Mouse (Mus musculus): ENCODE results near the gene Tmem198. TPM values are rescaled to one million over a fixed set of nuclear protein-coding genes. Genes with fewer than 3 reads are reported as not detected.

Tmem198 gene
- polyA plus RNA-seq, 1 experiment from 2014 or later: 0.18 TPM

GRCm38 (mm10) chr1:75445751-75446611 is 33.4 kb upstream of the Tmem198 start:
- Histone ChIP-seq H3K27me3 (replicated peaks) (peaks cover 66% of the 10 kb centered on the region), H3K36me3 (peaks cover 10% of the 10 kb centered on the region), H3K9ac (peak overlapping the region; percentile 50), H3K4me1 (peaks cover 85% of the 10 kb centered on the region), H3K9me3 (replicated peaks) (no peaks in the 10 kb centered on the region), H3K4me2 (peak overlapping the region; percentile 74), H3K4me3 (peak overlapping the region; percentile 37), H3K27ac (peak overlapping the region; percentile 74)
- under 1% methylated on average over 22 of the region's 22 CpGs for WGBS (ENCODE audit: insufficient replicate concordance)
- ATAC-seq: peak; percentile 67

GRCm38 (mm10) chr1:75446656-75447055 is 32.7 kb upstream of the Tmem198 start:
- Histone ChIP-seq H3K9ac (peak overlapping the region; percentile 50), H3K4me2 (peak overlapping the region; percentile 74), H3K27me3 (replicated peaks) (peaks cover 73% of the 10 kb centered on the region), H3K27ac (peak overlapping the region; percentile 74), H3K4me1 (peaks cover 90% of the 10 kb centered on the region), H3K36me3 (peaks cover 9% of the 10 kb centered on the region), H3K4me3 (peak overlapping the region; percentile 37), H3K9me3 (replicated peaks) (no peaks in the 10 kb centered on the region)
- WGBS (ENCODE audit: insufficient replicate concordance): 2% methylated on average over 20 of the region's 20 CpGs
- ATAC-seq: no peak

DNA sequence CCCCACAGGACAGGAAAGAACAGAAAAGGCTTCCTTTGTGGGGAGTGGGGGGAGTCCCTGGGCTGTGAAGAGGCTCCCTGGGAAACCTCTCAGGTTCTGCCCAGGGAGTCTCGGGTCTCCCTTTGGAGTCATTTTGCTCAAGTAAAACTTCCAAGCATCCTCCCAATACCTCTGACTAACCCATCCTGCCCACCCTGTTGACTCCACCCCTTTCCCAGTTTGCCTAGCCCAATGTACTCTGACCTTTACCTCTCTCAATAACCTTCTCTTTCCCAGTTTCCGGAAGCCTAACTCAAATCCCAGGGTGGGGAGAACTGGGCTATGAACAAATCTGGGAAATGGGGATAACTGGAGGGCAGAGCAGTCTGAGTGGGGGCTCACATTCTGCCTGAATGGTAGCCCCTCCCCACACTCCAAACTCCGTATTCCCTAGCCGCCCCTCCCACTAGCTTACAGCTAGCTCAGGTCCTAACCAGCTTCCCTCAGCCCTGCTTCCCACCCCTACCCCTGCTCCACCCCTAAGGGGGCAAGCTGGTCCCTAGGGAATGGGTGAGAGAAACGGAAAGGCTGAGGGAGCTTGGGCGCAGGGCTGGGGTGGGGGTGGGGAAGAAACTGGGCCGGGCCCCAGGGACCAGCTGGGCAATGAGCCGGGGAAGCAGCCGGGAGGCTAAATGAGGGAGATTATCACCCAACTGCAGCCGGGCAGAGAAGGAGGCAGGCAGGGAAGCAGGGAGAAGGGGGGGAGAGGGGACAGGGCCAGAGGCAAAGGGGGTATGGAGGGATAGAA is 31.9 kb upstream of the Tmem198 start:
- Histone ChIP-seq H3K4me3 (peak overlapping the region; percentile 37), H3K4me1 (peaks cover 90% of the 10 kb centered on the region), H3K4me2 (peak overlapping the region; percentile 74), H3K9ac (peak overlapping the region; percentile 50), H3K9me3 (replicated peaks) (no peaks in the 10 kb centered on the region), H3K27me3 (replicated peaks) (peaks cover 81% of the 10 kb centered on the region), H3K36me3 (peaks cover 5% of the 10 kb centered on the region), H3K27ac (peak overlapping the region; percentile 57; the same call in 1 of the 2 replicates)
- ATAC-seq: peak; percentile 5; the same call in 1 of the 2 replicates
- under 1% methylated on average over 10 of the region's 10 CpGs for whole genome bisulfite sequencing (ENCODE audit: insufficient replicate concordance)

DNA sequence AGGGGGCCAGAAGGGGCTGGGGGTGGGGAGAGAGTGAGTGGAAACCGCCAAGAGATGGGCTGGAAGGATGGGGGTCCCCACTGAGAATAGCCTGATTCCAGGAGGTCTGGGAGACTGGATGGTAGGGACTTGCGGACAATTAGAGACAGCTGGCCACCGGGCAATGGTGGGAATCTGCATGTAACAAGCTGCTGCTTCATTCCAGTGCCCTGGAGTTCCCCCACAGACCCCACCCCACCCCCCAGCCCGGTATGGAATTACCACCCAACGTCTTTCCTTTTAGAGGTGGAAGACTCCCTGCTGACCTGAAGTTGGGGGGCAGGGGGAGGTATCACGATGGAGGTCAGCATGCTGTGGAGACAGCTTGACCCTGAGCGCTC is 31.3 kb upstream of the Tmem198 start:
- H3K4me1 ChIP-seq: peaks cover 87% of the 10 kb centered on the region

DNA sequence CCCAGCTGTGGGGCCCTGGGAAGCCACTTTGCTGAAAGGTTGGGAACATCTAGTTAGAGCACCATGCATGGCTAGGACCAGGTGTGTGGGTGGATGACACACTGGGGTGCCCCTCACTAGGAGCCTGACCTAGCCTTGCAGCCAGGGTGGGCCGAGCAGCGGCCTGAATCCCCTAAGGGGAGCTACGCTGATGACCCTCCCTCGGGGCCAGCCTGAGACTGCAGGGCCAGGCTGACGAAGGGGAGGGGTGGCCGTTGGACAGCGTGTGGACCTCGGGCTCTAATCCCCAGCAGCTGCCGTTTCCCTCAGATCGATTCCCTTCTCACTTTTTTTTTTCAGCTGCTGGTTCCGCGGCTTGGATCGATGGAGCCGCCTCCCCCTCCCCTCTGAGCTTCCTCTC is 30.4 kb upstream of the Tmem198 start:
- ATAC-seq: no peak
- no peaks in the 10 kb centered on the region for H3K36me3 ChIP-seq
- H3K4me1 ChIP-seq: peaks cover 78% of the 10 kb centered on the region
- no peak overlapping the region for H3K4me3 ChIP-seq
- H3K4me2 ChIP-seq: peak overlapping the region; percentile 35
- no peaks in the 10 kb centered on the region for H3K9me3 ChIP-seq (replicated peaks)
- peaks cover 96% of the 10 kb centered on the region for H3K27me3 ChIP-seq (replicated peaks)
- 0 out of 2 replicates have a peak overlapping the region, but pooled peaks have one; percentile 12 for H3K9ac ChIP-seq
- H3K27ac ChIP-seq: no peak overlapping the region
- WGBS (ENCODE audit: insufficient replicate concordance): 2% methylated on average over 14 of the region's 14 CpGs

More for the DNA sequence above, 31.3 kb upstream of the Tmem198 start:
- Histone ChIP-seq H3K9ac (peak overlapping the region; percentile 50), H3K4me3 (no peak overlapping the region; the same call in 1 of the 2 replicates), H3K9me3 (replicated peaks) (no peaks in the 10 kb centered on the region), H3K36me3 (no peaks in the 10 kb centered on the region; the same call in 1 of the 2 replicates), H3K4me2 (peak overlapping the region; percentile 74), H3K27ac (0 out of 2 replicates have a peak overlapping the region, but pooled peaks have one; percentile 39), H3K27me3 (replicated peaks) (peaks cover 87% of the 10 kb centered on the region)
- WGBS (ENCODE audit: insufficient replicate concordance): 6% methylated on average over 7 of the region's 7 CpGs
- ATAC-seq: no peak

GRCm38 (mm10) chr1:75449377-75450135 is 29.8 kb upstream of the Tmem198 start:
- Histone ChIP-seq H3K4me2 (peak overlapping the region; percentile 63), H3K4me3 (peak overlapping the region; percentile 37; the same call in 1 of the 2 replicates), H3K9me3 (replicated peaks) (no peaks in the 10 kb centered on the region), H3K4me1 (peaks cover 77% of the 10 kb centered on the region), H3K27ac (no peak overlapping the region), H3K27me3 (replicated peaks) (peaks cover 96% of the 10 kb centered on the region), H3K9ac (no peak overlapping the region), H3K36me3 (no peaks in the 10 kb centered on the region)
- 2% methylated on average over 8 of the region's 8 CpGs for WGBS (ENCODE audit: insufficient replicate concordance)
- ATAC-seq: no peak

DNA sequence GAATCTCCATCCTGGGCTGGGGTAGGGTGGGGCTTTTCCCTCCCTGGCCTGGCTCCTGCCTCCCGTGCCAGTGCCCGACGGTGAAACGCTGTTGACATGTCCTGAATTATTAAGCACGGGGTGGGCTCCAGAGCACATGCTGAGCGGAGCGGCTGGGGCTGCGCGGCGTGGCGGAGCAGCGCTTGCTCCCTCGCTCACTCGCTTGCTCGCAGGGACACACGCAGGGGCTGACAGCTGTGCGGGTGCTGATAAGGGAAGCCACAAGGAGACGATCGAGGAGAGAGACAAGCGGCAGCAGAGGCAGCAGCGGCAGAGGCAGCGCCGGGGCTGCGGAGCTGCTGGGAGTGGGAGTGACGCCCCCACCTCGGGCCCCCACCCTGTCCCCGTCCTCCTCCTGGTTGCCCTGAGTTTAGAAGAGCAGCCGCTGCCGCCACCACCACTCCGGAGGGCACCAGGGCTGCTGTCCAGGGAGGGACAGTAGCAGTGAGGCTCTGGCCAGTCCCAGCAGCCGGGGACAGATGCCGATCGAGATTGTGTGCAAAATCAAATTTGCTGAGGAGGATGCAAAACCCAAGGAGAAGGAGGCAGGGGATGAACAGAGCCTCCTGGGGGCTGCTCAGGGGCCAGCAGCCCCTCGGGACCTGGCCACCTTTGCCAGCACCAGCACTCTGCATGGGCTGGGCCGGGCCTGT is 28.9 kb upstream of the Tmem198 start, which contains the start of gene Asic4:
Gene Asic4, plus strand, starts transcription at position 123 of the 692 bp plus-strand sequence.
- no peak within 1 kb of the TSS for H3K27ac ChIP-seq
- no peaks in the 10 kb centered on the region for H3K36me3 ChIP-seq
- no peaks in the 10 kb centered on the region for H3K9me3 ChIP-seq (replicated peaks)
- 2% methylated on average over 35 of the region's 35 CpGs for WGBS (ENCODE audit: insufficient replicate concordance)
- peak within 1 kb of the TSS; percentile 63 for H3K4me2 ChIP-seq
- H3K4me3 ChIP-seq: peak within 1 kb of the TSS; percentile 37
- H3K9ac ChIP-seq: no peak within 1 kb of the TSS; the same call in 1 of the 2 replicates
- peak; percentile 61 for ATAC-seq
- peaks cover 68% of the 10 kb centered on the region for H3K4me1 ChIP-seq
- H3K27me3 ChIP-seq (replicated peaks): peaks cover 96% of the 10 kb centered on the region

- no peak for ATAC-seq
- Histone ChIP-seq H3K9ac (no peak overlapping the region), H3K27me3 (replicated peaks) (peaks cover 100% of the 10 kb centered on the region), H3K4me3 (no peak overlapping the region), H3K4me2 (no peak overlapping the region), H3K27ac (no peak overlapping the region), H3K9me3 (replicated peaks) (no peaks in the 10 kb centered on the region), H3K36me3 (no peaks in the 10 kb centered on the region), H3K4me1 (peaks cover 66% of the 10 kb centered on the region)
- WGBS (ENCODE audit: insufficient replicate concordance): 39% methylated on average over 3 of the region's 5 CpGs
Measured at GRCm38 (mm10) chr1:75451900-75452299, 27.4 kb upstream of the Tmem198 start.

DNA sequence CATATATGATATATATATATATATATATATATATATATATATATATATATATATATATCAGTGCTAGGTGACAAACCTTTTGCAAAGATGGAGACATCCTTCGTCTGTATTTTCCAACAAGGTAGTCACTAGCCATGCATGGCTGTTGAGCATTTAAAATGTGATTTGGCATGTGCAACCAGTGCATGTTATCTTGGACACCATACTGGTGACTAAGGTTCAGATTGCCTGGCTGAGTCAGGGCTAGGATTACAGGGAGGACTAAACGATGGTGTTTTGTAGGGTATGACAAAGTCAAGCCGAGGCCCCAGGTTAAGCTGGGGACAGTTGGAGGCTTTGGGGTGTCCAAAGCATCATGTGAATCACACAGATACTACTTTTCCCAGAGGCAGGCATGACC is 23.9 kb upstream of the Tmem198 start:
- H3K4me1 ChIP-seq: peaks cover 58% of the 10 kb centered on the region
- H3K9me3 ChIP-seq (replicated peaks): no peaks in the 10 kb centered on the region
- WGBS (ENCODE audit: insufficient replicate concordance): 48% methylated on average over 3 of the region's 3 CpGs
- H3K9ac ChIP-seq: no peak overlapping the region
- ATAC-seq: no peak
- H3K4me2 ChIP-seq: no peak overlapping the region
- H3K4me3 ChIP-seq: no peak overlapping the region
- H3K27me3 ChIP-seq (replicated peaks): peaks cover 100% of the 10 kb centered on the region
- no peak overlapping the region for H3K27ac ChIP-seq
- H3K36me3 ChIP-seq: no peaks in the 10 kb centered on the region

DNA sequence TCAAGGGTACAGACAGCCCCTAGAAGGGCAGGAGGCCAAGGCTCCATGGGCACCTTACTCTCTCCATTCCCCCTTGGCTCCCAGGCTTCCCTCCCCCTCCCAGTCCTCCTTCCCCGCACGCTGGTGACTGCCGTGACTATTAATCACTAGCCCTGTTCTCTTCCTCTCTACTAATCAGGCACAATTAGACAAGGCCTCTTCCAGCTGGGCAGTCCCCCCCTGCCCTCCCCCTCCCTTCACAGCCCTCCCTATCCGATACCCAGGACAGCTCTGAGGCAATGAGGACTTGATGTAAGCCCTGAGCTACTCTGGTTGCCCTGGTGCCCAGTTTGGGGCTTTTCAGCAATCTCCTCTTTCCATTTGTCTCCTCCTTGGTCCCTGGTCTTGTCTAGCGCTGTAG is 23.4 kb upstream of the Tmem198 start:
- Histone ChIP-seq H3K4me2 (no peak overlapping the region), H3K36me3 (no peaks in the 10 kb centered on the region), H3K27ac (no peak overlapping the region), H3K4me3 (no peak overlapping the region), H3K9ac (no peak overlapping the region), H3K27me3 (replicated peaks) (peaks cover 100% of the 10 kb centered on the region), H3K4me1 (peaks cover 53% of the 10 kb centered on the region), H3K9me3 (replicated peaks) (no peaks in the 10 kb centered on the region)
- WGBS (ENCODE audit: insufficient replicate concordance): 17% methylated on average over 5 of the region's 5 CpGs
- no peak for ATAC-seq
